Comparison of ENCODE assay signal across 29 mouse cellular contexts in genomic region chr7:46542117-46542516, GRCm38 (mm10).
"Had no signal": no experiment of that assay in that cellular context is flagged by ENCODE, and none has a peak within 500 bp of the region (broad histone marks: within the 10 kb centered on the region; RNA-seq: fewer than 3 reads in every experiment).

No protein-coding gene starts in this region.

- H3K36me3 ChIP-seq: limb, embryonic 10.5 days; limb, embryonic 13.5 days; limb, embryonic 15.5 days; liver, embryonic 12.5 days; liver, embryonic 13.5 days; liver, embryonic 15.5 days; lung, embryonic 15.5 days; midbrain, embryonic 10.5 days; midbrain, embryonic 13.5 days; midbrain, embryonic 15.5 days; neural tube, embryonic 12.5 days had no signal

- H3K27ac ChIP-seq: limb, embryonic 10.5 days; limb, embryonic 12.5 days; limb, embryonic 13.5 days; limb, embryonic 15.5 days; liver, embryonic 12.5 days; liver, embryonic 13.5 days; liver, embryonic 14.5 days; liver, embryonic 15.5 days; lung, embryonic 15.5 days; macrophage; midbrain, embryonic 10.5 days; midbrain, embryonic 12.5 days; midbrain, embryonic 13.5 days; midbrain, embryonic 15.5 days; neural tube, embryonic 12.5 days had no signal

- H3K4me1 ChIP-seq: limb, embryonic 10.5 days; limb, embryonic 12.5 days; limb, embryonic 13.5 days; limb, embryonic 15.5 days; midbrain, embryonic 12.5 days; neural tube, embryonic 12.5 days had no signal

- H3K4me2 ChIP-seq: limb, embryonic 12.5 days; limb, embryonic 13.5 days; limb, embryonic 15.5 days; liver, embryonic 11.5 days; liver, embryonic 12.5 days; liver, embryonic 13.5 days; liver, embryonic 15.5 days; lung, embryonic 14.5 days; lung, embryonic 15.5 days; midbrain, embryonic 11.5 days; midbrain, embryonic 12.5 days; midbrain, embryonic 13.5 days; midbrain, embryonic 15.5 days; neural tube, embryonic 12.5 days had no signal

- H3K4me3 ChIP-seq: limb, embryonic 10.5 days; limb, embryonic 12.5 days; limb, embryonic 13.5 days; limb, embryonic 15.5 days; liver, embryonic 12.5 days; liver, embryonic 13.5 days; liver, embryonic 15.5 days; lung, embryonic 15.5 days; megakaryocyte, embryonic 14.5 days; midbrain, embryonic 10.5 days; midbrain, embryonic 12.5 days; midbrain, embryonic 13.5 days; midbrain, embryonic 15.5 days; neural tube, embryonic 12.5 days had no signal

- DNase-seq: left cerebral cortex, postnatal 4 days; liver; liver, embryonic 13.5 days; liver, postnatal 0 days; lung, adult 18-20 months; lung, adult 2 months; lung, embryonic 14.5 days; lung, postnatal 10 days; lung, postnatal 14 days; lung, postnatal 36 days; lung, postnatal 4 days; midbrain, embryonic 14.5 days had no signal

- H3K27me3 ChIP-seq: limb, embryonic 12.5 days; limb, embryonic 13.5 days; limb, embryonic 15.5 days; liver, embryonic 12.5 days; liver, embryonic 13.5 days; liver, embryonic 15.5 days; lung, embryonic 15.5 days; midbrain, embryonic 12.5 days; midbrain, embryonic 13.5 days; midbrain, embryonic 15.5 days; neural tube, embryonic 12.5 days had no signal
